Mouse (Mus musculus) ovary, postnatal 10 days (tissue): ENCODE data around the gene Synj1.
A peak's percentile ranks its signal among the peaks of the same experiment; 100 is the strongest.

ENCODE experiments used
- DNase-seq: peaks from one replicate; pipeline ENCODE4 v3.0.0; 2022; ENCODE audit warnings: low spot score

Gene Synj1

DNA sequence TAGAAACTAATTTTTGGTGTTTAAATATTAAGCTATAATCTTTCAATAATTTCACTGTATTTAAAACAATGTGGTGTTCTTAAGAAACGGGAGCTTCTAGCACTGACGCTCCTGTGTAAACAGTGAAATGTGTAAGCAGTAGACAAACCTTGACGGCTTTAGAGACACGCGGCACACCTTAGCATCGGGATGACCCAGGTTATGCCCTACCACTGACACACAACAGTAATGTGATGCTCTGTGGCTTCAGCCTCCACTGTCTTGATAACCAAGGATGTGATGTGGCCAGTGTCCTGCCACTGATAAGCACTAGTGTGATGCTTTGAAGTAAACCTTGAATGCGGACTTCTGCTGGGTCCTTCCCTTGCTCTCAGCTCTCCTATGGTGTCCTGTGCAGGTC is 69.9 kb downstream of the Synj1 start:
- DNase-seq, result no peak

- DNase-seq, result peak; percentile 84
These were observed 76.3 kb downstream of the Synj1 start, which contains the start of gene Cfap298 for GRCm38 (mm10) chr16:90934687-90935328. Gene Cfap298 (minus strand): TSS chr16:90935114.

DNA sequence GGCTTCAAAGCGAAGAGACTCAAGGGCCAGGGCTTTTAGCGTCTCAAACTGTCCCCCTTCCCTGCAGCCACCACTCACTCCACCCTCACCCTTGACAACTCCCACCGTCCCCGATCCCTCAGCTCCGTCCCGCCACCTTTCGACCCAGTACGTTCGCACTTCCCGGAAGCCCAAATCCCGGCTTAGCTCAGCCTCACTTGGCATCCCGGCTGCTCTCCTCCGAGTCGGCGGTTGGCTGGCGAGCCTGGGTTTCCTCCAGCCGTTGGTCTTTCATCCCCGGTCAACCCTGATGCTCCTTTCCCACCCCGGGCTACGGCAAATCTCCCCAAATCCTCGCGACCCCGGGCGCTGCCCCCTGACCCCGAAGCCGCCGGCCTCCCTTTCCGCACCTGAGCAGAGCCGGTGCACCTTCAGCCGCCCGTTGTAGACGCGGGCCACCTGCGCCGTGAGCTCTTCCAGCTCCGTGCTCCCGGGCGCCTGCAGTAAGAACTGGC is 76.9 kb downstream of the Synj1 start:
- no peak for DNase-seq

- no peak for DNase-seq
These were observed 77.5 kb downstream of the Synj1 start for GRCm38 (mm10) chr16:90933534-90934176.

GRCm38 (mm10) chr16:90927446-90927845 is 83.7 kb downstream of the Synj1 start:
- DNase-seq, result no peak

DNA sequence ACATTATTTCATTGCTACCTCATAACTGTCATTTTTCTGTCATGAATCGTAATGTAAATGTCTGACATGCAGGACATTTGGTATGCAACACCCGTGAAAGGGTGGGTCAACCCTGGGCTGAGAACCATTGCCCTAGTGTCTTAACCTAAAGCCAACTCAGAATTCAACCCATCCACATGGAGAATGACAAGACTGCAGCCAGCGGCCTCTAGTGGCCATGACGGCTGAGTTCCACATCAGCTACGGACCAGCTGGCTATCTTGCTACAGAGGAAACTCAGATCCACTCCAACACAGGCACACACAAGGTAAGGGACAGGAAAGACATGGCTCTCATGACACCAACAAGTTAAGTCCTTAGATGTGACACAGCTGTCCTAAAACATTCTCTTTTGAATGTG is 85.6 kb downstream of the Synj1 start:
- DNase-seq, result peak; percentile 47

DNA sequence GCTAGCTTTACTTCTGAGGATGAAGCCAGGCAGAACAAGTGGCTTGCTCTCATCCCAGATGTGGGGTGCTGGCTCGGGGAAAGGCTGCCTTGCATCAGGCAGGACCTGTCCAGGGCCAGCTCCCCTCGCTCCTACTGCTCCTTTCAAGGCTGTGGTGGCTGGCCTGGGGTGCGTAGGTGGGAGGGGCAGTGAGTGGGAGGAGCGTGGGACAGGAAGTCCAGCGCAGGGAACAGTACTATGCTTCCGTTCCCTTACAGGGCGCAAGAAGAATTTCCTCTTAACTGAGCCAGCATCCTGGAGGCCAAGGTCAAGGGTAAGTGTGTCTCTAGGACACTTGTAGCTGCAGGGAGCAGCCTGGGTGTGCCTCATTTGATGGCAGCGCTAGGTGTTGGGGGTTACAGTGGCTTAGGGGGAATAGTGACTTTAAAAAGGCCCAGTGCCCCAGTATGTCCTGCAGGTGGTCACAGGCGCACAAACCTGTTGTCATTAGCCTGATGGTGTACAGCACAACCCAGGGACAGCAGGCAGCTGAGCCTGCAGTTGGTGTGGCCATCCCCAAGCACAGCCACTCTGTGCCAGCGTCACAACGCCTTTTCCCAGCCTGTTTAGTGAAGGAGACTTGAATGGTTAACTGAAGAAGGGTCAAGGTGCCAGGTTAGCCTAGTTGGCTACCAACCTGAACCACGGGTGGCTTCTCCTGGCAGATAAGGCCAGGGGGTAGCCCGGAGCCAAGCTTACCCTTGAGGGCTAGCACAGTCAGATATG is 86.3 kb downstream of the Synj1 start:
- DNase-seq, result no peak

DNA sequence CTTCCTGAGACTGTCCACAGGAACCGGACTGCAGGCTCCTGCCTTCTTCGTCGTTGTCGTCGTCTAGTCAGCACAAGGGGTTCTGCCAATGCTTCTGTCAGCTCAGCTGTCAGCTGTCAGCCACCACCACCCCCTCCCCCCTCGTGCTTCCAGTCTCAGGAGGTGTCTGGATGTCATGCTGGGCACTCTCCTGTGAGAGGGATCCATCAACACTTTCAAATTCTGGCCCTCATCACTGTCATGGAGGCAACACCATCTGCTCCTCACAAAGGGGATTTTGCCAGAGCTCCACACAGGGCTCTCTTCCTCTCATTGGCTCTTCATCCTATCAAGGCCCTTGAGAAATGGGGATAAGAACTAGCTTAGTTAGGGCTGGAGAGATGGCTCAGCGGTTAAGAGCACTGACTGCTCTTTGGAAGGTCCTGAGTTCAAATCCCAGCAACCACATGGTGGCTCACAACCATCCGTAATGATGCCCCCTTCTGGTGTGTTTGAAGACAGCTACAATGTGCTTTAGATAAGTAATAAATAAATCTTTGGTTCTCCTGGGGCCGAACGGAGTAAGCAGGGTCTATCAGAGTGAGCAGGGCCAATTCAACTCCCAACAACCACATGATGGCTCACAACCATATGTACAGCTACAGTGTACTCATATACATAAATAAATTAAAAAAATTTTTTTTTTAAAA is 89.5 kb downstream of the Synj1 start:
- no peak for DNase-seq

GRCm38 (mm10) chr16:90917156-90917555 is 94.0 kb downstream of the Synj1 start:
- no peak for DNase-seq

GRCm38 (mm10) chr16:90916040-90916481 is 95.0 kb downstream of the Synj1 start:
- no peak for DNase-seq

DNA sequence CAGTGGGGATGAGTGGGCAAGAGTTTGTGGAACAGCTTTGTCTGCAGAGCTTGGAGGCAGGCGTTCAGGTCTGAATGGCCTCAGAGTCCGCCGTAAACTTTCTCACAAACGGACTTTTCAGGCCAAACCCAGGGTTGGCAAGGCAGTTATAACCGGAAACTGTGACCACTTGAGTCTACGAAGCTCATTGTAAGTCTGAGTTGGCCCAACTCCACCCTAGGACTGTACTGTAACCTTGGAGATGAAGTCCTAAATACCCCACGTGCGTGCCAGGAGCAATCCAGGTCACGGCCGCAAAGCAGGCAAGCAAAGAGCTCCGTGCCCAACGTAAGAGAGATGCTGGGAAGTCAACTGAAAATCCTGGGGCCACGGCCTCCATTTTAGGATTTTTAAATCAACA is 99.3 kb downstream of the Synj1 start:
- DNase-seq, result no peak

DNA sequence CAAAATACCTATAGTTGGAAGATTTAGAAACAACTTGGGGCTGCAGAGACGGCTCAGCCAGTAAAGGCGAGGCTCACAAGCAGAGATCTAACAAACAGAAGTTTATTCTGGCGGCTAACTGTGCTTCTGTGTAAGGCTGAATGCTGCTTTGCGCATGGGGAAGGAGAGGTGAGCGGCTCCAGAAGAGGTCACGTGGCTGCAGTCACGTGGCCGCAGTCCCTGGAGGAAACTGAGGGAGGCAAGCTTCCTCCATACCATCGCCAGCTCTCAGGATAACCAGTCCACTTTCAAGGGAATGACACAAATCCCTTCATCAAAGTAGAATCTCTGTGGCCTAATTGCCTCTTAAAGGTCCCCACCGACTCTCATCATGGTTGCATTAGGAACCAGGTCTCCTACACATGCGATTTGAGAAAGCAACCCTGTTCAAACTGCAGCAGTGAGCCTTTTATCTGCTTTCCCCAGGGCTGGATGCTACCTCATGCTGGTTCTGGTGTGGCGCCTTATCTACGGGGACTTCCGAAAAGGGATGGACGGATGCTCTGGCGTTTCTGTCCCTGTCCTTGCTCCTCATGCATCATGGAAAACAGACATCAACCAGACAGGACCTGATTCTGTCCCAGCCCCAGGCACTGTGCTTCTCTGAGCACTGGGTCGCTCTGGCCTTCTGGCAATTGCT is 100.1 kb downstream of the Synj1 start:
- DNase-seq, result no peak

- no peak for DNase-seq
These were observed 103.9 kb downstream of the Synj1 start for GRCm38 (mm10) chr16:90907250-90907649.

- DNase-seq, result no peak
These were observed 107.8 kb downstream of the Synj1 start for GRCm38 (mm10) chr16:90903300-90903699.

DNA sequence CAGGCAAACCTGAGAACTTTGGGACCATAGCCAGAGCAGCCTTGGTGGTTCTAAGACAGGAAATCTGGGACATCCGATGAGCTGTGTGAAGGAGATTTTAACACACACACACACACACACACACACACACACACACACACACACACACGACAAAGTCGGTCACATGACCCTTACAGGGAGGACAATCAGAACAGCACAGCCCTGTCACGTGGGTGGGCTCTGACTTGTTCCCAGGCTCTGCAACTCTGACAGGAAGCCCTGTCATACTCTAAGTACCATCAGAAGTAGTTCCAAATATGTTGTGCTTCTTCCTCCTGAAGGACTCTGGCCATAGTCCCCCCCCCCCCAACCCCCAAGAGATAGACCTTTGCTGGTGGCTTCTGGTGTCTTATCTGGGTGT is 109.7 kb downstream of the Synj1 start:
- DNase-seq, result no peak

GRCm38 (mm10) chr16:90899498-90899897 is 111.6 kb downstream of the Synj1 start:
- DNase-seq, result no peak

DNA sequence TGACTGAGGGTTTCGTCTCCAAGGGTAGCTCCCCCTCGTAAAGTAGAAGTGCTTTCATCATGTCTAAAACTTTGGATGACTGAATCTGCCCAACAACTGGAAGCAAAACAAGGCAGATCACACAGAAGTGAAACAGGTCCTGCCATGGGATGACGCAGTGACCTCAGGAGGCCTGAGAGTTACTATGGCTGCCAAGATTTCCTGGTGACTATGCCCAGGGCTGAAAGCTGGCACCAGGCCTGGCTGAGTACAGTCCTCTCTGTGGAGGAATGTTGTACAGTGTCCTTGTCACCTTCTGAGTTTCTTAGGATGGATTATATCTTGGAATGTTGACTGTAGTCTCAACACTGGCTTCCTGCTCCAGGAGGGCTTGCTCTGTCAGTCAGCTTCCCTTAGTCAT is 113.5 kb downstream of the Synj1 start:
- no peak for DNase-seq

GRCm38 (mm10) chr16:90893792-90894191 is 117.3 kb downstream of the Synj1 start:
- no peak for DNase-seq

DNA sequence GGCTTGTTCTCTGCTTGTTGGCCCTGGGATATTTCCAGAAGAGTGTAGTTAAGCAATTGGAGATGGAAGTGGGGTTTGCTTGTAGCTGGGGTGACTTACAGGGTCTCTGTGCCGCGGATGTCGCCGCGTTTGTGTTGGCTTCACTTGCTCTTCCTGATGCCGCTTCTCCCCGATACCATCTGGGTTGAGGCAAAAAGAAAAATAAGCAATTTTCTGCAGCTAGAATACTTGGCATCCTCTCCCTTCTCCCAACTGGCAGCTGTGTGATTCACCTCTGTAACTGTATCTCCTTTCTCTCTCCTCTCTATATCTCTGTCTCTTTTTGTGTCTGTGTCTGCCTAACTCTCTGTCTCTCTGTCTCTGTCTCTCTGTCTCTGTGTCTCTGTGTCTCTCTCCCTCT is 118.1 kb downstream of the Synj1 start:
- DNase-seq, result no peak

GRCm38 (mm10) chr16:90892081-90892480 is 119.0 kb downstream of the Synj1 start:
- no peak for DNase-seq

DNA sequence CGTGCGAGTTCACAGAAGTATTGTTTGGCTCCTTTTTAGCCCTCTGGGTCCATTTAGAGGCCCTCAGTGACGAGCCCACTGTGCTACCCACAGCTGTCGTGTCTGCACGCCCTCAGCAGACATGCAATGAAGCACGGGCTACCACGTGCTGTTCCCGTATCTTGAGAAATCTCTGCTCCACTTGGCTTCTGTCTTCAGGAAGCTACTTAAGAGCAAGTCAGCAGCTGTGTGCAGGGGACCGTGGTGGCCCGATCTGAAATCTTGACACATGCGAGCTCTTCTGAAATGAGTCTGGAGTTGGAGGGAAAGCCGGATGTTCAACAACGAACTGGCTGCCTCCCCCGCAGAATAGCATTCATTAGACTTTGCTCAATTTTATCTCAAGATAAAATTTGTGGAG is 119.5 kb downstream of the Synj1 start:
- DNase-seq, result no peak

- DNase-seq, result no peak
These were observed 120.4 kb downstream of the Synj1 start for GRCm38 (mm10) chr16:90890683-90891082.
